Mouse (Mus musculus) forebrain, embryonic 14.5 days (tissue): ENCODE data around the gene Foxp1. TPM values are rescaled to one million over a fixed set of nuclear protein-coding genes. Genes with fewer than 3 reads are reported as not detected.

Experiments
- microRNA-seq: library from miRNA; unstranded; fragments of <30 nt; microRNA quantifications from one replicate; pipeline ENCODE4, GENCODE M21; 2016
- polyA plus RNA-seq: library from polyadenylated mRNA; unstranded; fragments of >200 nt; fragmentation: Nextera tagmentation; extraction: Ambion mirVana; gene quantifications from 2 replicates; pipeline ENCODE4 v1.2.1, GENCODE M21; 2014

The Foxp1 gene
- polyA plus RNA-seq, 1 experiment from 2014 or later = 63.3 TPM

Small RNAs within 50 kb of the gene (microRNA-seq; reads per million reads assigned to microRNA genes)
- gene Gm22328 (not detected), gene Gm49348 (not detected)

Other genes starting within 250 kb of the Foxp1 start
- 8.8 and 9.5 TPM in 2 replicates for gene Eif4e3, start 144.1 kb upstream of the Foxp1 start, polyA plus RNA-seq
- gene Gm20696, start 144.1 kb upstream of the Foxp1 start, polyA plus RNA-seq = 0.99 and 2.3 TPM in 2 replicates
- 14.7 and 16.4 TPM in 2 replicates for gene Gpr27, start 170.0 kb upstream of the Foxp1 start, polyA plus RNA-seq
- 1.5 and 2.0 TPM in 2 replicates for gene Prok2, start 203.7 kb upstream of the Foxp1 start, polyA plus RNA-seq